Mouse (Mus musculus) CH12.LX (cell line): ENCODE measurements around the gene Cracr2a.

Source experiments
- MEF2A ChIP-seq: IDR thresholded peaks from 2 replicates; pipeline ENCODE4 v1.6.1; 2014; ENCODE audit warnings: low read depth, mild to moderate bottlenecking, inconsistent platforms, low read length, improper control_type of control experiment, borderline replicate concordance
- TCF12 ChIP-seq: IDR thresholded peaks from 2 replicates; pipeline ENCODE4 v1.6.1; 2014; ENCODE audit warnings: low read depth, mild to moderate bottlenecking, inconsistent platforms, low read length, improper control_type of control experiment
- ZNF384 ChIP-seq: IDR thresholded peaks from 2 replicates; pipeline ENCODE4 v1.6.1; 2012; ENCODE audit warnings: low read depth, low read length, improper control_type of control experiment, inconsistent platforms

DNA sequence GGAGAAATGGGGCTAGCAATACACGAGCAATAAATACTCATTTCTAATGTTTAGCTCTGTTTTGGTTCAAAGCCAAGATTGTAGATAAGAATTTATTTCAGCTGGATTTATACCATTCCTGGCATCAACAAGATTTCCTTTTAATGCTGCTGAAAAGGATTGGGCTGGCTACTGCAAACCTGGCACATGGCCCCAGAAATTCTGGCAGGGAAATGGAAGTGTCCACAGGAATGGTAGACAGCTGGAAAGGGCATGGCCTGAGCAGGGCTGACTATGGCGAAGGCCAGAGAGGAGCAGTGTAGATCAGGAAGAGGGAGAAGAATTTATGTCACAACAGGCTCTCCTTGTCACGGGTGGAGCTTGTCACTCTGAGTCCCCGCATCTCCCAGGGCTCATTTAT is 14.5 kb upstream of the Cracr2a start:
- TF ChIP-seq MEF2A: no peak
- TF ChIP-seq ZNF384: no peak
- no peak for TF ChIP-seq TCF12
